ENCODE assay signal across 15 mouse cellular contexts in the genomic region with DNA sequence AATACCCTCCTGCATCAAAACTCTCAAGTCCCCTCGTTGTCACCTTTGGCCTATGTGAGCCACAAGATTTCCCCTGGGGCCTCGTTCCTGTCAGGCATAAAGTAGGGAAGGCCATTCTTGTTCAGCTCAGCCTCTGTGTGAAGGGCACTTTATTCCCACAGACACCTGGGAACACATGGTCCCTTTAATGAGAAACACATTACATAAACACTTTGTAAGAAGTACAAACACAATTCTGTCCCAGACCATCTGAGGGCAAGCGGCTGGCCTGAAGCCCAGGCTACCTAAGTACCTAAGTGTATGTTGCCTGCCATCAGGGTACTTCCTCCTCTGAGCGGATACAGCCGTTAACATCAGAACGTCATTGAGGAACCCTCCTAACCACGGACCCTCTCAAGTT. TPM values are rescaled to one million over a fixed set of nuclear protein-coding genes. Genes with fewer than 3 reads are reported as not detected.
DNase-seq lines count a peak whose midpoint lies in the region; TF ChIP-seq lines count a peak whose summit lies in the region.
"Had no signal": no experiment of that assay in that cellular context is flagged by ENCODE, and none has a peak within 500 bp of the region (broad histone marks: within the 10 kb centered on the region; RNA-seq: fewer than 3 reads in every experiment).

No protein-coding gene starts in this region.

- TF ChIP-seq CTCF in MEL (IDR thresholded peaks at IDR 0.05 in 2 of 3, conservative IDR thresholded peaks at IDR 0.05 in 1 of 3; ENCODE audit: control insufficient read depth in 1 of 3, insufficient read depth in 1 of 3, low read depth in 2 of 3, low read length in 3 of 3, poor library complexity in 1 of 3, severe bottlenecking in 1 of 3), result no peak
- no peak for TF ChIP-seq CTCF in bone marrow, adult 2 months (IDR thresholded peaks at IDR 0.05; ENCODE audit: control insufficient read depth, insufficient read depth, low read length)

- peak; percentile 28 to 35; a peak in 1 of 4 replicates for TF ChIP-seq POLR2A in MEL (IDR thresholded peaks at IDR 0.05; ENCODE audit: control insufficient read depth in 1 of 2, insufficient read depth in 1 of 2, low read depth in 1 of 2, low read length in 2 of 2, poor library complexity in 1 of 2)
- TF ChIP-seq POLR2A in bone marrow, adult 2 months (IDR thresholded peaks at IDR 0.05; ENCODE audit: borderline replicate concordance, control insufficient read depth, low read depth, low read length), result no peak

- no peaks in the 10 kb centered on the region for H3K79me2 ChIP-seq in MEL (ENCODE audit: control insufficient read depth, insufficient read depth, low read length, poor library complexity)

- H3K9me3 ChIP-seq in MEL (replicated peaks; ENCODE audit: insufficient read depth, low read length), result no peaks in the 10 kb centered on the region
- no peaks in the 10 kb centered on the region for H3K9me3 ChIP-seq in limb, embryonic 10.5 days (replicated peaks)
- H3K9me3 ChIP-seq: hindbrain, embryonic 13.5 days; limb, embryonic 13.5 days; megakaryocyte, embryonic 14.5 days had no signal

- peak overlapping the region; percentile 89 for H3K27ac ChIP-seq in MEL (ENCODE audit: control insufficient read depth, low read depth, low read length)
- H3K27ac ChIP-seq in bone marrow, adult 2 months (ENCODE audit: control insufficient read depth, insufficient read depth, low read depth, low read length, poor library complexity), result peak overlapping the region; percentile 70
- H3K27ac ChIP-seq in limb, embryonic 10.5 days, result peak overlapping the region; percentile 80
- H3K27ac ChIP-seq: hindbrain, embryonic 13.5 days; layer of hippocampus, adult 2 months; limb, embryonic 13.5 days had no signal

- H3K27me3 ChIP-seq in MEL (ENCODE audit: control insufficient read depth in 1 of 2, insufficient read depth in 2 of 2, low read length in 2 of 2), result no peaks in the 10 kb centered on the region
- H3K27me3 ChIP-seq in limb, embryonic 10.5 days (ENCODE audit: low read depth, poor library complexity, severe bottlenecking), result no peaks in the 10 kb centered on the region
- H3K27me3 ChIP-seq: hindbrain, embryonic 13.5 days; limb, embryonic 13.5 days; megakaryocyte, embryonic 14.5 days had no signal

- 9% methylated on average over 7 of the region's 7 CpGs for WGBS in bone marrow, adult 2 months
- WGBS in limb, embryonic 10.5 days, result 29% methylated on average over 7 of the region's 7 CpGs

- TF ChIP-seq EP300 in MEL (IDR thresholded peaks at IDR 0.05; ENCODE audit: low read depth in 1 of 2, low read length in 2 of 2), result peak; percentile 10 to 52; a peak in 3 of 4 replicates

- H3K4me3 ChIP-seq in MEL (ENCODE audit: control insufficient read depth in 1 of 2, insufficient read depth in 1 of 2, low read depth in 2 of 2, low read length in 2 of 2), result no peak overlapping the region
- H3K4me3 ChIP-seq in bone marrow, adult 2 months (replicated peaks; ENCODE audit: control insufficient read depth, low read depth, low read length), result no peak overlapping the region
- no peak overlapping the region for H3K4me3 ChIP-seq in limb, embryonic 10.5 days
- H3K4me3 ChIP-seq: hindbrain, embryonic 13.5 days; layer of hippocampus, adult 2 months; limb, embryonic 13.5 days; myocyte had no signal

- peak overlapping the region; percentile 45 for H3K9ac ChIP-seq in MEL (ENCODE audit: control insufficient read depth, low read depth, low read length, poor library complexity, severe bottlenecking)
- H3K9ac ChIP-seq: hindbrain, embryonic 13.5 days; limb, embryonic 13.5 days had no signal

- H3K36me3 ChIP-seq in MEL (ENCODE audit: control insufficient read depth in 1 of 2, insufficient read depth in 2 of 2, low read length in 2 of 2), result peaks cover 0 to 37% of the 10 kb centered on the region in 2 experiments; a peak in 2 of 4 replicates
- no peaks in the 10 kb centered on the region for H3K36me3 ChIP-seq in limb, embryonic 10.5 days
- H3K36me3 ChIP-seq: hindbrain, embryonic 13.5 days; limb, embryonic 13.5 days had no signal

- H3K4me1 ChIP-seq in MEL (ENCODE audit: control insufficient read depth in 1 of 2, insufficient read depth in 2 of 2, low read length in 2 of 2), result peaks cover 27 to 37% of the 10 kb centered on the region in 2 experiments
- peaks cover 3% of the 10 kb centered on the region for H3K4me1 ChIP-seq in bone marrow, adult 2 months (ENCODE audit: control insufficient read depth, insufficient read depth, low read length)
- H3K4me1 ChIP-seq in limb, embryonic 10.5 days, result peaks cover 20% of the 10 kb centered on the region
- H3K4me1 ChIP-seq: hindbrain, embryonic 13.5 days had no signal

- no peak for TF ChIP-seq RAD21 in MEL (IDR thresholded peaks at IDR 0.05; ENCODE audit: low read depth, low read length)

- peak; percentile 74 for DNase-seq in MEL (ENCODE audit: low read depth, low spot score)
- peak; percentile 58 for DNase-seq in limb, embryonic 10.5 days (ENCODE audit: low spot score)
- DNase-seq in lung, postnatal 36 days, result peak; percentile 75
- no peak for DNase-seq in gastrocnemius, adult 8-10 months (ENCODE audit: low spot score in 2 of 2)
- no peak for DNase-seq in cerebellum, adult 9-11 months
- no peak for DNase-seq in layer of hippocampus, postnatal 25 days (ENCODE audit: extremely low spot score in 1 of 2, low spot score in 1 of 2)
- DNase-seq: cerebellum, adult 2 months; kidney, adult 8-10 months had no signal

TF ChIP-seq in MEL, 35 proteins besides CTCF, POLR2A, EP300 and RAD21:
- TF ChIP-seq SMC3 (IDR thresholded peaks at IDR 0.05; ENCODE audit: low read depth, low read length) (no peak), NELFE (IDR thresholded peaks at IDR 0.05; ENCODE audit: low read depth, low read length) (peak; percentile 26), TCF12 (IDR thresholded peaks at IDR 0.05; ENCODE audit: low read depth, low read length) (peak; percentile 31; the same call in 1 of the 2 replicates), MAX (IDR thresholded peaks at IDR 0.05; ENCODE audit: low read length) (0 out of 2 replicates have a peak, but pooled peaks have one; percentile 18), ETS1 (IDR thresholded peaks at IDR 0.05; ENCODE audit: low read depth, low read length) (peak; percentile 70), ZKSCAN1 (IDR thresholded peaks at IDR 0.05; ENCODE audit: low read depth, low read length) (no peak), SIN3A (IDR thresholded peaks at IDR 0.05; ENCODE audit: low read length) (peak; percentile 41; the same call in 1 of the 2 replicates), MYB (IDR thresholded peaks at IDR 0.05; ENCODE audit: low read depth, low read length) (peak; percentile 48; the same call in 1 of the 2 replicates), TBP (IDR thresholded peaks at IDR 0.05; ENCODE audit: low read depth, low read length) (0 out of 2 replicates have a peak, but pooled peaks have one; percentile 15)

RNA-seq across cellular contexts. Expression of gene Nmur1, which starts 27.8 kb away (rescaled TPM):
- not detected in 2 replicates for total RNA-seq in MEL (2012; rRNA removed)
- polyA plus RNA-seq in MEL (2012; ENCODE audit: insufficient read depth in 1 of 2, insufficient read length in 2 of 2, low read depth in 1 of 2, low replicate concordance in 2 of 2, missing spikeins in 1 of 2), result not detected
- not detected in 2 replicates for polyA plus RNA-seq in bone marrow, adult 2 months (2011; ENCODE audit: insufficient read depth, insufficient read length, low replicate concordance, missing spikeins)
- polyA plus RNA-seq in limb, embryonic 10.5 days (2016; fragmentation: Nextera tagmentation; extraction: Ambion mirVana), result 0.15 and 0.24 TPM in 2 replicates
- not detected for total RNA-seq in gastrocnemius, adult 8-10 months (2022)
- total RNA-seq in layer of hippocampus, postnatal 25 days (2021), result not detected
- total RNA-seq: heart, adult 8-10 months; layer of hippocampus, adult 2 months had no signal
- polyA plus RNA-seq: hindbrain, embryonic 13.5 days; limb, embryonic 13.5 days; myocyte had no signal

RNA-seq across cellular contexts. Expression of gene Tex44, which starts 27.9 kb away (rescaled TPM):
- total RNA-seq in MEL (2012; rRNA removed), result not detected in 2 replicates
- polyA plus RNA-seq in MEL (2012; ENCODE audit: insufficient read depth in 1 of 2, insufficient read length in 2 of 2, low read depth in 1 of 2, low replicate concordance in 2 of 2, missing spikeins in 1 of 2), result not detected
- polyA plus RNA-seq in bone marrow, adult 2 months (2011; ENCODE audit: insufficient read depth, insufficient read length, low replicate concordance, missing spikeins), result not detected in 2 replicates
- not detected in 2 replicates for polyA plus RNA-seq in limb, embryonic 10.5 days (2016; fragmentation: Nextera tagmentation; extraction: Ambion mirVana)
- not detected for total RNA-seq in gastrocnemius, adult 8-10 months (2022)
- not detected for total RNA-seq in layer of hippocampus, postnatal 25 days (2021)
- total RNA-seq: heart, adult 8-10 months; layer of hippocampus, adult 2 months had no signal
- polyA plus RNA-seq: cerebellum, adult 2 months; hindbrain, embryonic 13.5 days; limb, embryonic 13.5 days; myocyte had no signal

RNA-seq across cellular contexts. Expression of gene Ncl, which starts 39.0 kb away (rescaled TPM):
- total RNA-seq in MEL (2012; rRNA removed), result 370 and 422 TPM in 2 replicates
- polyA plus RNA-seq in MEL (2012; ENCODE audit: insufficient read depth in 1 of 2, insufficient read length in 2 of 2, low read depth in 1 of 2, low replicate concordance in 2 of 2, missing spikeins in 1 of 2), result 1,000 to 10,000 TPM in 1 of 2 experiments, 100 to 1,000 TPM in 1; 246 to 1,708 TPM
- polyA plus RNA-seq in bone marrow, adult 2 months (2011; ENCODE audit: insufficient read depth, insufficient read length, low replicate concordance, missing spikeins), result 330 and 503 TPM in 2 replicates
- polyA plus RNA-seq in limb, embryonic 10.5 days (2016; fragmentation: Nextera tagmentation; extraction: Ambion mirVana), result 554 and 638 TPM in 2 replicates
- 100 to 1,000 TPM in 2 of 4 experiments, 10 to 100 TPM in 2; 86.8 to 116 (median 104) TPM for total RNA-seq in gastrocnemius, adult 8-10 months (2022)
- total RNA-seq in layer of hippocampus, postnatal 25 days (2021), result 100 to 1,000 TPM; 126 to 148 TPM

Comparison
In these comparisons a context has a peak if more than half of its experiments do, and no peak if none do; other contexts are left out.
1. DNase-seq: peak in MEL (single experiment), limb, embryonic 10.5 days (single experiment) and lung, postnatal 36 days (single experiment); none in gastrocnemius, adult 8-10 months (0 of 2), cerebellum, adult 9-11 months (single experiment) and layer of hippocampus, postnatal 25 days (0 of 2).
2. Peak in every context shown above with its lines, with median percentiles within 50 percentile points of each other: H3K27ac ChIP-seq.